Mouse (Mus musculus) heart, postnatal 0 days (tissue): Measurements from ENCODE around the gene Prkag1.

ENCODE experiments used
- CTCF ChIP-seq: IDR thresholded peaks from 2 replicates; pipeline ENCODE4 v1.5.1; 2016; ENCODE audit warnings: antibody characterized with exemption, control low read depth, low read depth
- EP300 ChIP-seq: IDR thresholded peaks from 2 replicates; pipeline ENCODE4 v1.6.1; 2016; ENCODE audit warnings: antibody characterized with exemption, low read depth

DNA sequence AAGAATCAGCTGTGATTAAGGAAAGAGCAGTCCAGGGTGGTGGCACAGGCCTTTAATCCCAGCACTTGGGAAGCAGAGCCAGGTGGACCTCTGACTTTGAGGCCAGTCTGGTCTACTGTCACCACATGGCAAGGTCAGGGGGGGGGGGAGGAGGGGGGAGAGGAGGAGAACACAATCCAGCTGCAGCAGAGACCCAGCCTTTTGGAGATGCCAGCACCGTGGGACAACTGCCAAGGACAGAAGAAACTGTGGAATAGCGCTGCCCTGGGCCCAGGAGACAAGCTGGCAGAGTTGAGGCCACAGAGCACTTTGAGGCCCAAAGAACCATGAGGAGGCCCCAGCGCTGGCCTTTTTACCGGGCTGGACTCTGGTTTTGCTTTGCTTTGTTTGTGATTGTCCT lies 65.4 kb downstream of the Prkag1 start:
- TF ChIP-seq CTCF (no peak), EP300 (no peak)
